Mouse (Mus musculus): ENCODE results near the gene Sec14l1. TPM values are rescaled to one million over a fixed set of nuclear protein-coding genes. Genes with fewer than 3 reads are reported as not detected.

Sec14l1 gene
- polyA plus RNA-seq, 1 experiment from 2014 or later, result 33.2 TPM

- Histone ChIP-seq H3K27ac (replicated peaks in 1 of 2; ENCODE audit: control insufficient read depth in 1 of 2, insufficient read depth in 1 of 2, low read depth in 2 of 2, low read length in 2 of 2) (no peak overlapping the region), H3K9ac (ENCODE audit: low read length) (no peak overlapping the region), H3K9me3 (ENCODE audit: control insufficient read depth, low read length) (no peaks in the 10 kb centered on the region), H3K4me2 (ENCODE audit: low read length) (no peak overlapping the region), H3K4me3 (ENCODE audit: control insufficient read depth in 1 of 2, insufficient read depth in 1 of 2, low read depth in 1 of 2, low read length in 2 of 2) (no peak overlapping the region), H3K36me3 (ENCODE audit: control insufficient read depth, insufficient read depth, low read length) (no peaks in the 10 kb centered on the region), H3K4me1 (ENCODE audit: control insufficient read depth in 2 of 2, insufficient read depth in 2 of 2, low read length in 2 of 2) (peaks cover 4 to 9% of the 10 kb centered on the region in 2 experiments), H3K27me3 (ENCODE audit: control insufficient read depth, insufficient read depth, low read length) (no peaks in the 10 kb centered on the region)
- 87% methylated on average over 19 of the region's 19 CpGs for WGBS
- no peak for ATAC-seq (ENCODE audit: insufficient number of reproducible peaks, insufficient read depth, low FRiP score, low read depth)
Measured at GRCm38 (mm10) chr11:117169801-117170565, 55.0 kb downstream of the Sec14l1 start.

DNA sequence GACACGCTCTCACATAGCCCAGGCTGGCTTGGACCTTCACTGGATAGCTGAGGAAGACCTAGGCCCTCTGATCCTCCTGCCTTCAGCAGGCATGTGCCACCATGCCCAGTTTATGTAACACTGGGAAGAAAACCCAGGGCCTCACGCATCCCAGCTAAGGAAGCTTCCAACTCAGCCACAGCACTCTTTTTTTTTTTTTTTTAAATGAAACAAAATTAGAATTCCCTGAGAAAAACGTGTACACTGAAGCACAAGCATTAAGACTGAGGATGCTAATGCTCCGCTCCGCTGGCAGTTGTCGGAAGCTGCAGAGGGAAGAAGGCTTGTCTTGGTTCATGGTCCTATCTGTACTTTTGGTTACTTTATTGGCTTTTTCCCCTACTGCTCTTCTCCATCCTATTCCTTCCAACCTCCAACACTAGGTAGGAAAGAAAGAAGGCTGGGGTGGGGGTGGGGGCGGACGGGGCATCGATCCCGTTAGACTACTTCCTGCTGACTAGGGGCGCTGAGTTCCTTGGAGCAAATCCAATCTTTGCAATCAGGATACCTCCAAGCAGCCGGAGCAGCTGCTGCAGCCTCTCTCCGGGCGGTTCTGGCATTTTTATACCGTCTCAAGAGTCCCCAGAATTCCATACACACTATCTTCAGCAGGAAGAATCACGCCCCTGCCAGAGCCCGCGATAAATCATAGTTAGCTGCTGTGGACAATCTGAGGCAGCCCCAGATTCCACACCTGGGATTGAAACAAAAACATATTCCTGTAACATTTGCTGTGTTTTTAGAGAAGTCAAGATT is 59.3 kb downstream of the Sec14l1 start:
- no peaks in the 10 kb centered on the region for H3K27me3 ChIP-seq (ENCODE audit: control insufficient read depth, insufficient read depth, low read length)
- H3K9ac ChIP-seq (ENCODE audit: low read length), result peak overlapping the region; percentile 49
- H3K4me2 ChIP-seq (ENCODE audit: low read length), result peak overlapping the region; percentile 61
- peak overlapping the region; percentile 36 to 47; a peak in 2 of 4 replicates for H3K27ac ChIP-seq (replicated peaks in 1 of 2; ENCODE audit: control insufficient read depth in 1 of 2, insufficient read depth in 1 of 2, low read depth in 2 of 2, low read length in 2 of 2)
- H3K36me3 ChIP-seq (ENCODE audit: control insufficient read depth, insufficient read depth, low read length), result no peaks in the 10 kb centered on the region
- WGBS, result 38% methylated on average over 18 of the region's 18 CpGs
- H3K4me3 ChIP-seq (ENCODE audit: control insufficient read depth in 1 of 2, insufficient read depth in 1 of 2, low read depth in 1 of 2, low read length in 2 of 2), result peak overlapping the region; percentile 16 to 21
- peaks cover 6 to 13% of the 10 kb centered on the region in 2 experiments for H3K4me1 ChIP-seq (ENCODE audit: control insufficient read depth in 2 of 2, insufficient read depth in 2 of 2, low read length in 2 of 2)
- no peaks in the 10 kb centered on the region for H3K9me3 ChIP-seq (ENCODE audit: control insufficient read depth, low read length)
- ATAC-seq (ENCODE audit: insufficient number of reproducible peaks, insufficient read depth, low FRiP score, low read depth), result no peak

GRCm38 (mm10) chr11:117174924-117175323 is 60.0 kb downstream of the Sec14l1 start:
- Histone ChIP-seq H3K27me3 (ENCODE audit: control insufficient read depth, insufficient read depth, low read length) (no peaks in the 10 kb centered on the region), H3K27ac (replicated peaks in 1 of 2; ENCODE audit: control insufficient read depth in 1 of 2, insufficient read depth in 1 of 2, low read depth in 2 of 2, low read length in 2 of 2) (peak overlapping the region; percentile 36 to 47; a peak in 2 of 4 replicates), H3K9me3 (ENCODE audit: control insufficient read depth, low read length) (peaks cover 2% of the 10 kb centered on the region; the same call in 1 of the 2 replicates), H3K4me1 (ENCODE audit: control insufficient read depth in 2 of 2, insufficient read depth in 2 of 2, low read length in 2 of 2) (peaks cover 6 to 13% of the 10 kb centered on the region in 2 experiments), H3K4me2 (ENCODE audit: low read length) (peak overlapping the region; percentile 61), H3K9ac (ENCODE audit: low read length) (peak overlapping the region; percentile 49), H3K4me3 (ENCODE audit: control insufficient read depth in 1 of 2, insufficient read depth in 1 of 2, low read depth in 1 of 2, low read length in 2 of 2) (peak overlapping the region; percentile 16 to 21), H3K36me3 (ENCODE audit: control insufficient read depth, insufficient read depth, low read length) (no peaks in the 10 kb centered on the region)
- no peak for ATAC-seq (ENCODE audit: insufficient number of reproducible peaks, insufficient read depth, low FRiP score, low read depth)
- WGBS, result 48% methylated on average over 15 of the region's 15 CpGs

GRCm38 (mm10) chr11:117175472-117175871 is 60.5 kb downstream of the Sec14l1 start:
- Histone ChIP-seq H3K4me1 (ENCODE audit: control insufficient read depth in 2 of 2, insufficient read depth in 2 of 2, low read length in 2 of 2) (peaks cover 6 to 13% of the 10 kb centered on the region in 2 experiments), H3K9me3 (ENCODE audit: control insufficient read depth, low read length) (peaks cover 7% of the 10 kb centered on the region; the same call in 1 of the 2 replicates), H3K9ac (ENCODE audit: low read length) (no peak overlapping the region), H3K4me3 (ENCODE audit: control insufficient read depth in 1 of 2, insufficient read depth in 1 of 2, low read depth in 1 of 2, low read length in 2 of 2) (no peak overlapping the region), H3K27me3 (ENCODE audit: control insufficient read depth, insufficient read depth, low read length) (no peaks in the 10 kb centered on the region), H3K27ac (replicated peaks in 1 of 2; ENCODE audit: control insufficient read depth in 1 of 2, insufficient read depth in 1 of 2, low read depth in 2 of 2, low read length in 2 of 2) (no peak overlapping the region), H3K36me3 (ENCODE audit: control insufficient read depth, insufficient read depth, low read length) (no peaks in the 10 kb centered on the region), H3K4me2 (ENCODE audit: low read length) (no peak overlapping the region)
- ATAC-seq (ENCODE audit: insufficient number of reproducible peaks, insufficient read depth, low FRiP score, low read depth), result no peak
- WGBS, result 87% methylated on average over 12 of the region's 12 CpGs

DNA sequence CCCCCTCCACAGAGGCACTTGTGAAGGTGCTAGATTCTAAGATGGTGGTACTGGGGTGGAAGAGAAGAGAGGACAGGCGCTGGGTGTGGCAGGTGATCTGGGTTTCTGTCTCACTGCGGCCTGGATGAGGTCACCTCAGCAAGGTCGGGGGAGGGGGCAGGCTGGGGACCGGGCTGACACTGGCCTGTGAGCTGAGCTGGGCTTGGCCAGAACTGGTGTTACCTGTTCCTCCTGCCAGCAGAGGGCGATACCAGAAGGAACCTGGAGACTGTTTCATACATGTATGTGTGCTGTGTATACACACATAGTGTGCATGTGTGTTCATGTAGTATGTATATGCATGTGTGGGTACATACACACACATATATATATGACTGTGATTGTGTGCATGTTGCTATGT is 61.3 kb downstream of the Sec14l1 start:
- no peak overlapping the region for H3K27ac ChIP-seq (replicated peaks in 1 of 2; ENCODE audit: control insufficient read depth in 1 of 2, insufficient read depth in 1 of 2, low read depth in 2 of 2, low read length in 2 of 2)
- ATAC-seq (ENCODE audit: insufficient number of reproducible peaks, insufficient read depth, low FRiP score, low read depth), result no peak
- peaks cover 6 to 13% of the 10 kb centered on the region in 2 experiments for H3K4me1 ChIP-seq (ENCODE audit: control insufficient read depth in 2 of 2, insufficient read depth in 2 of 2, low read length in 2 of 2)
- peaks cover 13% of the 10 kb centered on the region; the same call in 1 of the 2 replicates for H3K9me3 ChIP-seq (ENCODE audit: control insufficient read depth, low read length)
- H3K27me3 ChIP-seq (ENCODE audit: control insufficient read depth, insufficient read depth, low read length), result no peaks in the 10 kb centered on the region
- no peaks in the 10 kb centered on the region for H3K36me3 ChIP-seq (ENCODE audit: control insufficient read depth, insufficient read depth, low read length)
- no peak overlapping the region for H3K4me2 ChIP-seq (ENCODE audit: low read length)
- 35% methylated on average over 5 of the region's 5 CpGs for WGBS
- no peak overlapping the region for H3K9ac ChIP-seq (ENCODE audit: low read length)
- H3K4me3 ChIP-seq (ENCODE audit: control insufficient read depth in 1 of 2, insufficient read depth in 1 of 2, low read depth in 1 of 2, low read length in 2 of 2), result no peak overlapping the region

- Histone ChIP-seq H3K27me3 (ENCODE audit: control insufficient read depth, insufficient read depth, low read length) (no peaks in the 10 kb centered on the region), H3K4me2 (ENCODE audit: low read length) (no peak overlapping the region), H3K9ac (ENCODE audit: low read length) (no peak overlapping the region), H3K36me3 (ENCODE audit: control insufficient read depth, insufficient read depth, low read length) (no peaks in the 10 kb centered on the region), H3K27ac (replicated peaks in 1 of 2; ENCODE audit: control insufficient read depth in 1 of 2, insufficient read depth in 1 of 2, low read depth in 2 of 2, low read length in 2 of 2) (no peak overlapping the region), H3K9me3 (ENCODE audit: control insufficient read depth, low read length) (peaks cover 19% of the 10 kb centered on the region; the same call in 1 of the 2 replicates), H3K4me3 (ENCODE audit: control insufficient read depth in 1 of 2, insufficient read depth in 1 of 2, low read depth in 1 of 2, low read length in 2 of 2) (no peak overlapping the region), H3K4me1 (ENCODE audit: control insufficient read depth in 2 of 2, insufficient read depth in 2 of 2, low read length in 2 of 2) (peaks cover 6 to 13% of the 10 kb centered on the region in 2 experiments)
- 84% methylated on average over 5 of the region's 5 CpGs for WGBS
- no peak for ATAC-seq (ENCODE audit: insufficient number of reproducible peaks, insufficient read depth, low FRiP score, low read depth)
Measured at GRCm38 (mm10) chr11:117176900-117177299, 61.9 kb downstream of the Sec14l1 start.

GRCm38 (mm10) chr11:117177303-117177979 is 62.5 kb downstream of the Sec14l1 start:
- Histone ChIP-seq H3K27me3 (ENCODE audit: control insufficient read depth, insufficient read depth, low read length) (no peaks in the 10 kb centered on the region), H3K4me1 (ENCODE audit: control insufficient read depth in 2 of 2, insufficient read depth in 2 of 2, low read length in 2 of 2) (peaks cover 6 to 13% of the 10 kb centered on the region in 2 experiments), H3K36me3 (ENCODE audit: control insufficient read depth, insufficient read depth, low read length) (no peaks in the 10 kb centered on the region), H3K4me3 (ENCODE audit: control insufficient read depth in 1 of 2, insufficient read depth in 1 of 2, low read depth in 1 of 2, low read length in 2 of 2) (no peak overlapping the region), H3K9ac (ENCODE audit: low read length) (no peak overlapping the region), H3K27ac (replicated peaks in 1 of 2; ENCODE audit: control insufficient read depth in 1 of 2, insufficient read depth in 1 of 2, low read depth in 2 of 2, low read length in 2 of 2) (no peak overlapping the region), H3K4me2 (ENCODE audit: low read length) (no peak overlapping the region), H3K9me3 (ENCODE audit: control insufficient read depth, low read length) (peaks cover 25% of the 10 kb centered on the region; the same call in 1 of the 2 replicates)
- WGBS, result 44% methylated on average over 8 of the region's 11 CpGs
- ATAC-seq (ENCODE audit: insufficient number of reproducible peaks, insufficient read depth, low FRiP score, low read depth), result peak; percentile 48

All from heart, embryonic 14.5 days (tissue).